8 mouse cellular contexts compared by ENCODE assay signal in genomic region chr12:9166218-9166908, GRCm38 (mm10).
DNase-seq lines count a peak whose midpoint lies in the region; ATAC-seq and TF ChIP-seq lines count a peak whose summit lies in the region.
"Had no signal": no experiment of that assay in that cellular context is flagged by ENCODE, and none has a peak within 500 bp of the region (broad histone marks: within the 10 kb centered on the region; RNA-seq: fewer than 3 reads in every experiment).

No protein-coding gene starts in this region.

- peak; percentile 74 for TF ChIP-seq RAD21 in CH12.LX (IDR thresholded peaks at IDR 0.05; ENCODE audit: low read depth, low read length)

- H3K9me3 ChIP-seq in CH12.LX (replicated peaks; ENCODE audit: low read length), result no peaks in the 10 kb centered on the region
- no peaks in the 10 kb centered on the region for H3K9me3 ChIP-seq in heart, embryonic 14.5 days (ENCODE audit: control insufficient read depth, low read length)
- no peaks in the 10 kb centered on the region for H3K9me3 ChIP-seq in lung, embryonic 16.5 days (ENCODE audit: control insufficient read depth, low read length)
- H3K9me3 ChIP-seq: heart, embryonic 15.5 days had no signal

- TF ChIP-seq CTCF in CH12.LX (conservative IDR thresholded peaks at IDR 0.05 in 1 of 2, IDR thresholded peaks at IDR 0.05 in 1 of 2; ENCODE audit: low read depth in 2 of 2, low read length in 2 of 2), result peak; percentile 81 to 83

- peak; percentile 17 for DNase-seq in 416B (ENCODE audit: low read depth)
- peak; percentile 65 for DNase-seq in CH12.LX (ENCODE audit: extremely low read depth)
- DNase-seq in embryo, embryonic 11 days, result peak; percentile 86
- DNase-seq in kidney, postnatal 10 days, result peak; percentile 78
- DNase-seq in retina, postnatal 1 day, result peak; percentile 71

- H3K4me1 ChIP-seq in CH12.LX (ENCODE audit: control insufficient read depth in 1 of 2, insufficient read depth in 2 of 2), result peaks cover 2 to 9% of the 10 kb centered on the region in 2 experiments; a peak in 2 of 4 replicates
- H3K4me1 ChIP-seq in heart, embryonic 14.5 days (ENCODE audit: control insufficient read depth in 2 of 2, insufficient read depth in 2 of 2, low read length in 2 of 2), result peaks cover 0 to 2% of the 10 kb centered on the region in 2 experiments; a peak in 2 of 4 replicates
- H3K4me1 ChIP-seq in lung, embryonic 16.5 days (replicated peaks; ENCODE audit: control insufficient read depth, insufficient read depth, low read length), result no peaks in the 10 kb centered on the region

- H3K9ac ChIP-seq in CH12.LX (ENCODE audit: insufficient read depth, low read depth), result no peak overlapping the region
- no peak overlapping the region for H3K9ac ChIP-seq in heart, embryonic 14.5 days (ENCODE audit: low read length)
- H3K9ac ChIP-seq in lung, embryonic 16.5 days (ENCODE audit: low read length), result no peak overlapping the region
- H3K9ac ChIP-seq: heart, embryonic 15.5 days had no signal

- dilution Hi-C loops in CH12.LX (cut with MboI; ENCODE audit: extremely low pct_ligation_motif_present, extremely low pct_unique_long_range_greater_than_20kb, low sequenced_read_pairs), result no loop called here

- no peak overlapping the region for H3K4me2 ChIP-seq in CH12.LX (ENCODE audit: insufficient read depth, low read depth, poor library complexity, severe bottlenecking)
- no peak overlapping the region for H3K4me2 ChIP-seq in heart, embryonic 14.5 days (ENCODE audit: low read length)
- H3K4me2 ChIP-seq in lung, embryonic 16.5 days (ENCODE audit: low read depth, low read length), result no peak overlapping the region
- H3K4me2 ChIP-seq: heart, embryonic 15.5 days had no signal

- WGBS in heart, embryonic 14.5 days, result 53% methylated on average over 10 of the region's 10 CpGs
- 37% methylated on average over 10 of the region's 10 CpGs for WGBS in lung, embryonic 16.5 days

- peak; percentile 69; the same call in 1 of the 2 replicates for ATAC-seq in heart, embryonic 14.5 days (ENCODE audit: insufficient number of reproducible peaks, insufficient read depth, low FRiP score, low read depth)
- peak; percentile 86 for ATAC-seq in lung, embryonic 16.5 days (ENCODE audit: low read depth)

- H3K27me3 ChIP-seq in CH12.LX (replicated peaks), result no peaks in the 10 kb centered on the region
- no peaks in the 10 kb centered on the region for H3K27me3 ChIP-seq in heart, embryonic 14.5 days (ENCODE audit: control insufficient read depth, insufficient read depth, low read length)
- H3K27me3 ChIP-seq in lung, embryonic 16.5 days (ENCODE audit: control insufficient read depth, insufficient read depth, low read depth, low read length), result no peaks in the 10 kb centered on the region
- H3K27me3 ChIP-seq: heart, embryonic 15.5 days had no signal

- no peak for TF ChIP-seq EP300 in CH12.LX (IDR thresholded peaks at IDR 0.05; ENCODE audit: low read length)

- H3K36me3 ChIP-seq in CH12.LX (replicated peaks in 1 of 2; ENCODE audit: control insufficient read depth in 1 of 2, insufficient read depth in 1 of 2, low read length in 1 of 2), result no peaks in the 10 kb centered on the region
- no peaks in the 10 kb centered on the region for H3K36me3 ChIP-seq in heart, embryonic 14.5 days (ENCODE audit: control insufficient read depth, insufficient read depth, low read length)
- no peaks in the 10 kb centered on the region for H3K36me3 ChIP-seq in lung, embryonic 16.5 days (ENCODE audit: control insufficient read depth, insufficient read depth, low read length)
- H3K36me3 ChIP-seq: heart, embryonic 15.5 days had no signal

- H3K4me3 ChIP-seq in CH12.LX (replicated peaks in 1 of 3; ENCODE audit: low read depth in 2 of 3, low read length in 2 of 3, poor library complexity in 1 of 3), result no peak overlapping the region
- H3K4me3 ChIP-seq in heart, embryonic 14.5 days (ENCODE audit: control insufficient read depth in 1 of 2, insufficient read depth in 1 of 2, low read depth in 1 of 2, low read length in 2 of 2), result no peak overlapping the region
- H3K4me3 ChIP-seq in lung, embryonic 16.5 days (ENCODE audit: low read length), result no peak overlapping the region
- H3K4me3 ChIP-seq: heart, embryonic 15.5 days had no signal

- H3K79me2 ChIP-seq in CH12.LX (replicated peaks; ENCODE audit: control insufficient read depth, extremely low read depth, insufficient read depth, poor library complexity, severe bottlenecking), result no peaks in the 10 kb centered on the region

- in situ Hi-C loops in CH12.LX (cut with MboI; ENCODE audit: low pct_ligation_motif_present, low pct_unique_long_range_greater_than_20kb, low sequenced_read_pairs), result no loop called here

- TF ChIP-seq POLR2A in CH12.LX (IDR thresholded peaks at IDR 0.05; ENCODE audit: low read depth, low read length), result no peak

- H3K27ac ChIP-seq in CH12.LX (ENCODE audit: insufficient read depth, low read depth), result no peak overlapping the region
- H3K27ac ChIP-seq in heart, embryonic 14.5 days (replicated peaks in 1 of 2; ENCODE audit: control insufficient read depth in 1 of 2, insufficient read depth in 1 of 2, low read depth in 2 of 2, low read length in 2 of 2), result no peak overlapping the region
- H3K27ac ChIP-seq in lung, embryonic 16.5 days (ENCODE audit: low read length), result no peak overlapping the region
- H3K27ac ChIP-seq: heart, embryonic 15.5 days had no signal

TF ChIP-seq in CH12.LX, 34 proteins besides CTCF, POLR2A, EP300 and RAD21:
- TF ChIP-seq ZMIZ1 (IDR thresholded peaks at IDR 0.05; ENCODE audit: low read depth, low read length) (no peak), CHD2 (IDR thresholded peaks at IDR 0.05; ENCODE audit: low read length) (no peak), ETS1 (conservative IDR thresholded peaks at IDR 0.05; ENCODE audit: low read depth, low read length) (no peak), ELF1 (IDR thresholded peaks at IDR 0.05; ENCODE audit: low read depth, low read length) (no peak), MAZ (IDR thresholded peaks at IDR 0.05; ENCODE audit: low read depth, low read length) (no peak), NELFE (IDR thresholded peaks at IDR 0.05; ENCODE audit: low read depth, low read length) (no peak), USF2 (conservative IDR thresholded peaks at IDR 0.05; ENCODE audit: low read depth, low read length) (no peak), SMC3 (IDR thresholded peaks at IDR 0.05; ENCODE audit: low read depth, low read length) (peak; percentile 70)

Comparison
In these comparisons a context has a peak if more than half of its experiments do, and no peak if none do; other contexts are left out.
1. DNase-seq: peak in every context shown above with its lines; median percentile 86 in embryo, embryonic 11 days; 78 in kidney, postnatal 10 days; 71 in retina, postnatal 1 day; 65 in CH12.LX; 17 in 416B.